Mouse (Mus musculus) midbrain, embryonic 10.5 days (tissue): Measurements from ENCODE around the gene Spag7. TPM values are rescaled to one million over a fixed set of nuclear protein-coding genes. Genes with fewer than 3 reads are reported as not detected.

Experiments used
- DNase-seq: peaks from one replicate; pipeline ENCODE4 v3.0.0-alpha.2; 2017; ENCODE audit warnings: low spot score
- H3K27ac ChIP-seq: fragments of 300-500 bp; sonication (generic); replicated peaks from 2 replicates; pipeline ENCODE4 v1.5.1; 2016; ENCODE audit warnings: mild to moderate bottlenecking
- H3K27me3 ChIP-seq: fragments of 300-500 bp; sonication (generic); 2 replicates; pipeline ENCODE4 v1.6.1; 2016; ENCODE audit warnings: low read depth, mild to moderate bottlenecking; ENCODE audit not compliant: poor library complexity, severe bottlenecking
- H3K36me3 ChIP-seq: fragments of 300-500 bp; sonication (generic); 2 replicates; pipeline ENCODE4 v1.6.1; 2016; ENCODE audit warnings: mild to moderate bottlenecking, moderate library complexity
- H3K4me1 ChIP-seq: fragments of 300-500 bp; sonication (generic); 2 replicates; pipeline ENCODE4 v1.6.1; 2016
- H3K4me3 ChIP-seq: fragments of 300-500 bp; sonication (generic); 2 replicates; pipeline ENCODE4 v1.5.1; 2016; ENCODE audit warnings: mild to moderate bottlenecking, moderate library complexity
- H3K9me3 ChIP-seq: fragments of 300-500 bp; sonication (generic); replicated peaks from 2 replicates; pipeline ENCODE4 v1.6.1; 2016; ENCODE audit warnings: mild to moderate bottlenecking
- WGBS: fragments of 180-500 bp; shearing (Covaris S2); methylation state at CpG from one replicate; pipeline ENCODE4 v1.1.7; 2016; 5-methylcytosine and 5-hydroxymethylcytosine counted together
- polyA plus RNA-seq: library from polyadenylated mRNA; unstranded; fragments of >200 nt; fragmentation: Nextera tagmentation; extraction: Ambion mirVana; gene quantifications from 2 replicates; pipeline ENCODE4 v1.2.1, GENCODE M21; 2016

Spag7 gene
- polyA plus RNA-seq, 1 experiment from 2014 or later: 186 TPM

DNA sequence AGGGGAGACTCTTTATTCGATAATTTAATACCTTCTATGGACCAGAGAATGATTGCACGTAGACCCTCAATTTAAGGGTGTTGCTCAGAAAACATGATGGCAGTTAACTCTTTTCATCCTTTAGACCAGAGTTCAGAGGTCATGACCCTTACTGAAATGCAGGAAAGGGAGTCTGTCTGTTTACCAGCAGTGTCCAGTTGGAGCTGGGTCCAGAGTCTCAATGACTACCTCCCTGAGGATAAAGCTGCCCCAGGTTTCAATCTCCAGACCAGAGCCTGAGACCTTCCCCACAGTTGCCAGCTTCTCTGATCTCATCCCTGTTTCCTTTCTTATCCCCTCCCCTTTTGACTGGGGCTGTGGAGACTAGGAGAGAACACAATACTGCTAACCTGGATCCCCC is 9.4 kb upstream of the Spag7 start:
- peaks cover 37% of the 10 kb centered on the region for H3K4me1 ChIP-seq

DNA sequence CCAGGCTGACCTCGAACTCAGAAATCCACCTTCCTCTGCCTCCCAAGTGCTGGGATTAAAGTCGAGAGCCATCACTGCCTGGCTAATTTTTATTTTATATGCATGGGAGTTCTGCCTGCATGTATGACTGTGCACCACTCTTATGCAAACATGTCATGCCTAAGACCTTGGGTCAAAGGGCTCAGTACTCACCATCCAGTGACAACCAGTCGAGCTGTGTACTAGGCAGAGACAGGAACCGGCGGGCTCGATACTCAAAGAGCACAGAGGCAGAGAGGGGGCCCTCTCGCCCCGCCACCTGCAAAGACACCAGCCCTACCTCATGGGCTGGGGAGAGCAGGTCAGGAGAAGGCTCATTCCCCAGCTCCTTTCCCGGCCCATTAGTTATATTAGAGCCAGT is 8.9 kb upstream of the Spag7 start:
- 76% methylated on average over 9 of the region's 9 CpGs for WGBS
- Histone ChIP-seq H3K27ac (no peak overlapping the region), H3K9me3 (no peaks in the 10 kb centered on the region), H3K4me1 (peaks cover 34% of the 10 kb centered on the region), H3K27me3 (no peaks in the 10 kb centered on the region), H3K36me3 (peaks cover 70% of the 10 kb centered on the region), H3K4me3 (no peak overlapping the region)
- DNase-seq: no peak

More for the DNA sequence above, 9.4 kb upstream of the Spag7 start:
- peaks cover 74% of the 10 kb centered on the region for H3K36me3 ChIP-seq
- H3K27ac ChIP-seq: no peak overlapping the region
- DNase-seq: no peak
- 66% methylated on average over 2 of the region's 2 CpGs for WGBS
- no peak overlapping the region for H3K4me3 ChIP-seq
- no peaks in the 10 kb centered on the region for H3K9me3 ChIP-seq
- H3K27me3 ChIP-seq: no peaks in the 10 kb centered on the region

DNA sequence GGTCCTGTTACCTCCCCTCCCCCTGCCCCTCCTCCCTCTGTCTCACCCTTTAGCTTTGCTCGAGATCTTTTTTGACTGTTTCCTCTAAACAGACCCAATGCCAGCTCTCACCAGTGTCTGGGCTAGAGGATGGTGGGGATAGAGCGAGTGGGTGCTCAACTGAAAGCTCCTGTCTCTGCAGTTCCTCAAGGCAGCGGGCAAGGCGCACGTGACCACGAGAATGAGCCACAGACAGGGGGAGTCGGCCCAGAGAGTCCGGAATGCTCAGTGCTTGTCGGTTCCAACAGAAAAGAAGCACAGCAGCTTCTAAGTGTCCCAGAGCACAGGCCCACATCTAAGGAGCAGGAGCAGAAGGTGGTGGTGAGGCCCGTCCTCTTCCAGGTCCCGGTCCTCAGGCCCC is 5.3 kb upstream of the Spag7 start:
- H3K4me1 ChIP-seq: peaks cover 33% of the 10 kb centered on the region
- no peak for DNase-seq
- no peak overlapping the region for H3K27ac ChIP-seq
- no peak overlapping the region for H3K4me3 ChIP-seq
- H3K36me3 ChIP-seq: peaks cover 65% of the 10 kb centered on the region
- WGBS: 68% methylated on average over 11 of the region's 11 CpGs
- H3K27me3 ChIP-seq: no peaks in the 10 kb centered on the region
- H3K9me3 ChIP-seq: no peaks in the 10 kb centered on the region

DNA sequence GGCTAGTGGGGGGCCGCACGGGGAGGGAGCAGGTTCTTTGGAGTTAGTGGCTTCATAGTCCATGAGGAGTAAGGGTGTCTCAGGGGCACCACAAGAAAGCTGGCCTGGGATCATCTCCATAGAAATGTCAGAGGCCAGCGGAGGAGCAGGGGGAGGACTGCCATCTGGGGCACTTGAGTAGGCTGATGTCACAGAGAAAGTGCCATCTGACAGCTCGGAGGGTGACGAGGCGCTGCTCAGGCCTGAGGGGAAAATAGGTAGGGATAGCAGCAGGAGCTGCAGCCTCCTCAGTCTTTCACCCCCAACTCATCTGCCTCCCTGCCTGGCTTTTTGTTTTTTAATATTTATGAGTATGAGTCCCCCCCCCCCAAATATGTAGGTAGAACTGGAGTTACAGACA is 4.8 kb upstream of the Spag7 start:
- H3K36me3 ChIP-seq: peaks cover 60% of the 10 kb centered on the region
- 57% methylated on average over 6 of the region's 6 CpGs for WGBS

DNA sequence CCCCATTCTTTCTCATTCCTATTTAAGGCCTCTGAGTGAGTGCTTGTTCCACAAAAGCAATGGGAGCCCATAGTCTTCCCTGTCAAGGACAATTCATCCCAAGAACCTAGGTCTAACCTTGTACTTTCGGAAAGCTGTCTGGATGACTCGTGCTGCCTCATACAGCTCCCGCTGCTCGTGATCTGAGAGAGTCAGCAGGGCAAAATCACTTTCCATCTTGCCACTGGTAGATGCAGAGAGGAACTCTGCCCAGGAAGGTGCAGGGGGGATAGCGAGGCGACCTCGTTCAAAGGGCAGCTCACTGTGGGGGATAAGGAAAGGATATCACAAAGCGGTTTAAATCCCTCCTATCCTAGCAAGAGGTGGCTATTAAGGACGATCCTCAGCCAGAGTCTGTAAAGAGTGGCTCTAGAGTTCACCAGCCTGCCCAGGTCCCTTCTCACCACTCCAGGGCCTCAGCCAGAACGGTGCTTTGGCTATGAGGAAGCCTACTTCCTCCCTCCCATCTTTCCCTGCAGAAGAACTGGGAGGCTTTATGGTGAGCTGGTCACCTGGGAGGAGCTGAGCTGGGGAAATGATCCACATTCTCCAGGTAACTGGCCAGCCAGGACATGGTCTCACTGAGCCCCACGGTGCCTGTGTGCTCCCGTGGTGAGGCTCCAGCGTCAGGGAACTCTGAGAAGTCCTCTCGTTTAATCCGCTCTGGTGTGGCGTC is 2.3 kb upstream of the Spag7 start:
- Histone ChIP-seq H3K9me3 (no peaks in the 10 kb centered on the region), H3K36me3 (peaks cover 58% of the 10 kb centered on the region), H3K27me3 (no peaks in the 10 kb centered on the region), H3K4me3 (0 out of 2 replicates have a peak overlapping the region, but pooled peaks have one; percentile 69), H3K27ac (no peak overlapping the region), H3K4me1 (peaks cover 42% of the 10 kb centered on the region)
- 82% methylated on average over 16 of the region's 16 CpGs for WGBS
- DNase-seq: no peak

More for the DNA sequence above, 4.8 kb upstream of the Spag7 start:
- H3K27ac ChIP-seq: no peak overlapping the region
- no peak for DNase-seq
- H3K27me3 ChIP-seq: no peaks in the 10 kb centered on the region
- peaks cover 33% of the 10 kb centered on the region for H3K4me1 ChIP-seq
- H3K4me3 ChIP-seq: no peak overlapping the region
- no peaks in the 10 kb centered on the region for H3K9me3 ChIP-seq

DNA sequence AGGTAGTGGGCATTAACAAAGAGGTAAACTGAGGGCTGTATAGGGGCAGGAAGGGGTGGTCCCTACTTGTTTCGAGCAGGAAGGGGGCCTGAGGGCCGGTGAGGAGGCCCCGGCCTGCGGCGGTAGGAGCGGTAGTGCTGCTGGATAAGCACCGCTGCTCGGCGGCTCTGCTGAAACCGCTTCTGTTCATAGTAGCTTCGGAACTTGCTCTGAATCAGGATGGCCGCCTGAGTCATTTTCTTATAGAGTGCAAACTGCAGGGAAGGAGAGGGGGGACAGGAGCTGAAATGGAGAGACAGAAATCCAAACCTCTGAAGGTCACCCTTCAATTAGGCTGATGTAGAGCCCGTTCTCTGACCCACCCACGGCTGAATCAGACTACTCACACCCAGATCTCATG is 1.3 kb upstream of the Spag7 start:
- Histone ChIP-seq H3K4me3 (peak overlapping the region; percentile 69), H3K36me3 (peaks cover 57% of the 10 kb centered on the region), H3K9me3 (no peaks in the 10 kb centered on the region), H3K27me3 (no peaks in the 10 kb centered on the region), H3K4me1 (peaks cover 42% of the 10 kb centered on the region), H3K27ac (peak overlapping the region; percentile 95)
- 50% methylated on average over 14 of the region's 14 CpGs for WGBS
- DNase-seq: no peak

DNA sequence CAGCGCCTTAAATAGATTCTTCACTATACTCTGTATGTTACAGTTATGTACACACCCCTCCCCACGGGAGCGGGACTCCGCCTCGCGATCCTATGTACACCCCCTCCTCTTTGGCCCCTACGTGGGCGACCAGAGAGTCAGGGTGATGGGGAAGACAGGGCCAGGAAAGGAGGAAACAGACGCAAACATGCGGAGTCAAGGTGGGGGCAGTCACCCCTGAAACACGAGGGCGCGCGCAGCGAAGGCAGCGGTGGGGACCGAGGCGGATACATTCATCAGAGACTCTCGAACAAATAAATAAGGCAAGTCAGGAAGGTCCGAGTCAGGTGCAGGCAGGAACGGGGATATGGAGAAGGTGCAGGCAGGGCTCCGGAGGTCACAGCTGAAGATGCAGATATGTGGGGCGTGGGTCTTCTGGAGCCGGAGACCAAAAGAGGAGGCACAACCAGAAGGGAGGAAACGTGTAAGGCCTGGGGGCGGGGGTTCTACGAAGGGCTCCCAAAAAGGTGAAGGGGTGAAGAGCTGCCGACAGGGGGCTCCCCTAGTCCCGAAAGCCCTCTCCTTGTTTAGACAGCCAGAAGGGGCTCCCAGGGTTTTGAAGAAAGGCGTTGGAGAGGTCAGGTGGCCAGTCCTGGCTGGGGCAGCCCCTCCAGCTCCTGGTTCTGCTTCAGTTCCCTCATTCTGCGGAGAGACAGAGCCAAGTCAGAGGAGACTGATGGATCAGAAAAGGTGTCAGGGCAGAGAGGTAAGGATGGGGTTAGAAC is 548 bp upstream of the Spag7 start:
- peaks cover 57% of the 10 kb centered on the region for H3K36me3 ChIP-seq
- no peaks in the 10 kb centered on the region for H3K9me3 ChIP-seq
- WGBS: under 1% methylated on average over 31 of the region's 31 CpGs
- peaks cover 42% of the 10 kb centered on the region for H3K4me1 ChIP-seq
- H3K27me3 ChIP-seq: no peaks in the 10 kb centered on the region
- DNase-seq: peak; percentile 83
- H3K27ac ChIP-seq: peak overlapping the region; percentile 95
- H3K4me3 ChIP-seq: peak overlapping the region; percentile 69

DNA sequence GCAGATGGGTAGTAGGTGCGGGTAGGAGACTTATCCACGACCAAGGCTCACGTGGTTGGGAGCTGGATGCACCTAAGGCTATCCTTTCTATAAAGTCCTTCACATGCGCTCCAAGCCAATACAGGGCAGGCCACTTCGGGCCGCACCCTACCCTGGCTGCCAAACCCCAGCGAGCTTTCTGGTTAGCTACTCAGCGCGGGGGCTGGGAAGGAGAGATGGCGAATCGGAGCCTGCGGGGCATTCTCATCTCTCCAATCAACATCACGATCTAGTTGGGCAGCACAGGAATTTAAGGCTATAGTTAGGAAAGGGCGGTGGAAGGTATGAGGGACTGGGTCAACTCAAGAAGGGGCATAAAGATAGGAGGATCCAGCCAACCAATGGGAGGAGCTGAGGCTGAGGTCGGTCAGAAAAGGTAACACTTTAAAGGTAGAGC is 863 bp downstream of the Spag7 start:
- peaks cover 41% of the 10 kb centered on the region for H3K4me1 ChIP-seq
- H3K36me3 ChIP-seq: peaks cover 60% of the 10 kb centered on the region
- no peak for DNase-seq
- peak overlapping the region; percentile 95 for H3K27ac ChIP-seq
- WGBS: 1% methylated on average over 15 of the region's 15 CpGs
- H3K4me3 ChIP-seq: peak overlapping the region; percentile 69
- no peaks in the 10 kb centered on the region for H3K27me3 ChIP-seq
- H3K9me3 ChIP-seq: no peaks in the 10 kb centered on the region

DNA sequence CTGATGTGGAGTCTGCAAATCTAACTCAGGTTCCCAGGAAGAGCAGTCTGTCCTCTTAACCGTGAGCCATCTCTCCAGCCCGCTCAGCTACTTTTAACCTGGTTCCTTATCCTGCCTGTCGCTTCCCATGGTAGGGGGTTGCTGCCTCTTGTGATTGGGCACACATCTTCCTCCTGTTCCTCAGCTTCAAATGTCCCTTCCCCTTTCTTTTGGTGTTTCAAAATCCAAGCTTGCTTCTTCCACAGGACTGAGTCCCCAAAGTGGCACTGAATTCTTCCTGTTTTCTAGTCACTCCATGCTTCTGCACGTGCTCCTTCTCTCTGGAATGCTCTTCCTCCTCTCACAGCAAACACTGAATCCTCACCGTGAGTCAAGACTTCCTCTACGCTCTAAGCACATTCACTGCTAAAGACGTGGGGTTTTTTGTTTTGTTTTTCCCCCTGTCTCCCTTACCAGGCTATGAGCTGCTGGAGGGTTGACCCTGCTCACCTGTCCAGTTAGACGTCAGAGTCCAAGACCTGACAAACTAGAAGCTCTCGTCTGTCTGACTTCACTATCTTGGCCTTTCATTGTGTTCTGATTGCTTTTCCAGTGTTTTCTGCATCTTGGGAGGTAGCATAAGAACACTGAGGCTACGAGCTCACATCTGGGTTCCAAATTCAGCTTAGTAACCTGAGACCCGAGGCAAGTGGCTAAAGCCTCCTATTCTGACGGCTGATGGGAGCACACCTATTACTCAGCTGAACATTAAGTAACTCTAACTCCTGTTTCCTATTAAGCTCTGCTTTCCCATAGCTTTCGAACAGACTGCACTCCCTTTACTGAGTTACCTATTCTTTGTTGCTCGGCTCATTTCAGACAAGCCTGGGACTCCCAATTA is 1.7 kb downstream of the Spag7 start:
- H3K4me1 ChIP-seq: peaks cover 41% of the 10 kb centered on the region
- peaks cover 65% of the 10 kb centered on the region for H3K36me3 ChIP-seq
- H3K27me3 ChIP-seq: no peaks in the 10 kb centered on the region
- H3K27ac ChIP-seq: peak overlapping the region; percentile 95
- whole genome bisulfite sequencing: 80% methylated on average over 14 of the region's 14 CpGs
- no peak for DNase-seq
- H3K9me3 ChIP-seq: no peaks in the 10 kb centered on the region
- H3K4me3 ChIP-seq: peak overlapping the region; percentile 69

DNA sequence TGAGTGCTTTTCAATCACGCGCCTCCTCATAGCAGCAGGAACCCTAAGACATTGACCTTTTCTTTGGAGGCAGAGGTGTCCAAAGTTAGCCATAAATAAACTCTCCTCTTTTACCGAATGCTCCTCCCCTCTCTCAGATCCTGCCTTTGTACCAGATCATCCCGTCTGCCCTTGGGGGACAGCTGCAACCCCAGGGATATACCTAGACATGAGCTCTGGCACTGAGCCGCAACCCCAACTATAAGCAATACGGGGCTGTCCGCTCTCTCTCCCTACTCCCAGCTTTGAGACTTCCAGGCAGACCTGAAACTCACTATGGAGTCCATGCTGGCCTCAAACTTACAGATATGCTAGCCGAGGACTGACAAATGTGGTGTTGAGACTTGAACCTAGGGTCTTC is 2.5 kb downstream of the Spag7 start:
- peaks cover 65% of the 10 kb centered on the region for H3K36me3 ChIP-seq
- 90% methylated on average over 8 of the region's 8 CpGs for WGBS

DNA sequence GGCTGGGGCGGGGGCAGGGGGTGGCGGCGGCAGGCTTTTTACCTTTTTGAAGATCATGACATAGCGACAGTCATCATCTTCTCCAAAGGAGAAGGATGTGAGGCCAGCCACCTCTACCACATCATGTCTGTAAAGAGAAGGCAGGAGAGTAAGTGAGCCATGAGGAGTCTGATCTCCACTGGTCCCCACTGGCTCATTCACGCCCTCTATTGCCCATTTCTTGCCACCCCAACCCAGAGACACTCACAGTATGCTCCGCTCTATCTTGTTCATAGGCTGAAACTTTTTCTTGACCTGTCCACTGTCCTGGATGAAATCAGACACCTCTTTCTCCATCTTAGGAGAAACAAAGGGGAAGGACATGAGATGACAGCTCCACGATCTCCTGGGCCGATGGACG is 4.5 kb downstream of the Spag7 start:
- no peaks in the 10 kb centered on the region for H3K9me3 ChIP-seq
- WGBS: 92% methylated on average over 9 of the region's 9 CpGs
- H3K27ac ChIP-seq: no peak overlapping the region
- H3K4me1 ChIP-seq: peaks cover 21% of the 10 kb centered on the region
- no peak overlapping the region for H3K4me3 ChIP-seq
- peaks cover 77% of the 10 kb centered on the region for H3K36me3 ChIP-seq
- no peaks in the 10 kb centered on the region for H3K27me3 ChIP-seq
- no peak for DNase-seq

More for the DNA sequence above, 2.5 kb downstream of the Spag7 start:
- no peak overlapping the region for H3K27ac ChIP-seq
- no peaks in the 10 kb centered on the region for H3K9me3 ChIP-seq
- no peak overlapping the region for H3K4me3 ChIP-seq
- no peak for DNase-seq
- no peaks in the 10 kb centered on the region for H3K27me3 ChIP-seq
- peaks cover 40% of the 10 kb centered on the region for H3K4me1 ChIP-seq

DNA sequence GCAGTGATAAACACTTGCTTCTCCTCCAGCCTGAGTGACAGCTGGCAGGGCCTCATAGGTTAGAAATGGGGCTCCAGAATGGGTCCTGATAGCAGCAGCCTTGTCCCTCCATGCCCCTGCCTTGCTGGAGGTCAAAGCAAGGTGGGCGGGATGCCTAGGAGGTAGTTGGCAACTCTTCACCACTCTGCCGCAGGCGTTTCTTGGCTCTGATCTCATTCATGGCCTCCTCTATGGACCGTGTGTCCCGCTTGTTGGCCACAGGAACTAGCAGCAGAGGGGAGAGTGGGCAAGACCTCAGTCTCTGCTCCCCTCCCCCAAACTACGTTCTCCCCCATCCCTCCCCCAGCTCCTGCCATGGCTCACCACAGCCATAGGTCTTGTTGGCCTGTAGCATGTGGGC is 5.3 kb downstream of the Spag7 start:
- H3K27me3 ChIP-seq: no peaks in the 10 kb centered on the region
- H3K36me3 ChIP-seq: peaks cover 83% of the 10 kb centered on the region

More for the DNA sequence above, 5.3 kb downstream of the Spag7 start:
- H3K9me3 ChIP-seq: no peaks in the 10 kb centered on the region
- H3K4me3 ChIP-seq: no peak overlapping the region
- WGBS: 95% methylated on average over 6 of the region's 6 CpGs
- peaks cover 18% of the 10 kb centered on the region for H3K4me1 ChIP-seq
- DNase-seq: no peak
- H3K27ac ChIP-seq: no peak overlapping the region
